Mouse (Mus musculus): ENCODE results near the gene Dvl1. TPM values are rescaled to one million over a fixed set of nuclear protein-coding genes. Genes with fewer than 3 reads are reported as not detected.

The Dvl1 gene
- total and polyA plus RNA-seq, 2 experiments from 2014 or later: 17.5 to 141 TPM

GRCm38 (mm10) chr4:155841651-155842270 is 5.4 kb upstream of the Dvl1 start:
- DNase-seq (ENCODE audit: low spot score): no peak
- H3K9ac ChIP-seq (replicated peaks; ENCODE audit: low read length, poor library complexity, severe bottlenecking): no peak overlapping the region
- no peak for TF ChIP-seq CTCF (IDR thresholded peaks at IDR 0.05)
- no peak for ATAC-seq (ENCODE audit: low FRiP score)
- H3K9me3 ChIP-seq (ENCODE audit: low read length): no peaks in the 10 kb centered on the region
- 42% methylated on average over 38 of the region's 38 CpGs for WGBS
- no peaks in the 10 kb centered on the region for H3K36me3 ChIP-seq (ENCODE audit: insufficient read depth, low read length)
- H3K27me3 ChIP-seq (ENCODE audit: insufficient read depth, low read length): peaks cover 7% of the 10 kb centered on the region
- H3K4me2 ChIP-seq (ENCODE audit: low read depth, low read length, poor library complexity, severe bottlenecking): peak overlapping the region; percentile 53; the same call in 1 of the 2 replicates
- no peak overlapping the region for H3K4me3 ChIP-seq (ENCODE audit: low read depth, low read length)
- H3K27ac ChIP-seq (ENCODE audit: low read depth, low read length): no peak overlapping the region
- H3K4me1 ChIP-seq (ENCODE audit: insufficient read depth, low read length): no peaks in the 10 kb centered on the region; the same call in 1 of the 2 replicates

- WGBS: 92% methylated on average over 5 of the region's 5 CpGs
- peaks cover 1% of the 10 kb centered on the region for H3K4me1 ChIP-seq (ENCODE audit: insufficient read depth, low read length)
- H3K27ac ChIP-seq (ENCODE audit: low read depth, low read length): no peak overlapping the region
- no peaks in the 10 kb centered on the region for H3K36me3 ChIP-seq (ENCODE audit: insufficient read depth, low read length)
- peaks cover 7% of the 10 kb centered on the region for H3K27me3 ChIP-seq (ENCODE audit: insufficient read depth, low read length)
- no peak for DNase-seq (ENCODE audit: low spot score)
- H3K9ac ChIP-seq (replicated peaks; ENCODE audit: low read length, poor library complexity, severe bottlenecking): no peak overlapping the region
- no peak overlapping the region for H3K4me3 ChIP-seq (ENCODE audit: low read depth, low read length)
- no peak for ATAC-seq (ENCODE audit: low FRiP score)
- TF ChIP-seq CTCF (IDR thresholded peaks at IDR 0.05): no peak
- H3K4me2 ChIP-seq (ENCODE audit: low read depth, low read length, poor library complexity, severe bottlenecking): no peak overlapping the region
- no peaks in the 10 kb centered on the region for H3K9me3 ChIP-seq (ENCODE audit: low read length)
These were observed 4.0 kb upstream of the Dvl1 start for GRCm38 (mm10) chr4:155843231-155843630.

GRCm38 (mm10) chr4:155847591-155848352 is 570 bp downstream of the Dvl1 start:
- no peak for TF ChIP-seq CTCF (IDR thresholded peaks at IDR 0.05)
- ATAC-seq (ENCODE audit: low FRiP score): peak; percentile 56
- peaks cover 17% of the 10 kb centered on the region for H3K4me1 ChIP-seq (ENCODE audit: insufficient read depth, low read length)

GRCm38 (mm10) chr4:155848434-155849095 is 1.4 kb downstream of the Dvl1 start:
- peak overlapping the region; percentile 95 for H3K4me2 ChIP-seq (ENCODE audit: low read depth, low read length, poor library complexity, severe bottlenecking)
- H3K27me3 ChIP-seq (ENCODE audit: insufficient read depth, low read length): no peaks in the 10 kb centered on the region
- peaks cover 17% of the 10 kb centered on the region for H3K4me1 ChIP-seq (ENCODE audit: insufficient read depth, low read length)
- H3K9ac ChIP-seq (replicated peaks; ENCODE audit: low read length, poor library complexity, severe bottlenecking): peak overlapping the region; percentile 86
- no peak for TF ChIP-seq CTCF (IDR thresholded peaks at IDR 0.05)
- no peaks in the 10 kb centered on the region for H3K9me3 ChIP-seq (ENCODE audit: low read length)
- 0 out of 2 replicates have a peak, but pooled peaks cover 3% of the 10 kb centered on the region for H3K36me3 ChIP-seq (ENCODE audit: insufficient read depth, low read length)
- no peak for ATAC-seq (ENCODE audit: low FRiP score)
- 56% methylated on average over 7 of the region's 7 CpGs for WGBS
- DNase-seq (ENCODE audit: low spot score): no peak
- H3K4me3 ChIP-seq (ENCODE audit: low read depth, low read length): peak overlapping the region; percentile 86
- H3K27ac ChIP-seq (ENCODE audit: low read depth, low read length): no peak overlapping the region

More at GRCm38 (mm10) chr4:155847591-155848352, 570 bp downstream of the Dvl1 start:
- Histone ChIP-seq H3K4me3 (ENCODE audit: low read depth, low read length) (peak overlapping the region; percentile 86), H3K27ac (ENCODE audit: low read depth, low read length) (peak overlapping the region; percentile 82), H3K27me3 (ENCODE audit: insufficient read depth, low read length) (no peaks in the 10 kb centered on the region), H3K9ac (replicated peaks; ENCODE audit: low read length, poor library complexity, severe bottlenecking) (peak overlapping the region; percentile 86), H3K4me2 (ENCODE audit: low read depth, low read length, poor library complexity, severe bottlenecking) (peak overlapping the region; percentile 95), H3K36me3 (ENCODE audit: insufficient read depth, low read length) (no peaks in the 10 kb centered on the region), H3K9me3 (ENCODE audit: low read length) (no peaks in the 10 kb centered on the region)
- no peak for DNase-seq (ENCODE audit: low spot score)
- under 1% methylated on average over 65 of the region's 69 CpGs for WGBS

GRCm38 (mm10) chr4:155849391-155849790 is 2.2 kb downstream of the Dvl1 start:
- H3K4me3 ChIP-seq (ENCODE audit: low read depth, low read length): peak overlapping the region; percentile 86; the same call in 1 of the 2 replicates
- DNase-seq (ENCODE audit: low spot score) (no peak), ATAC-seq (ENCODE audit: low FRiP score) (no peak)
- peaks cover 11% of the 10 kb centered on the region for H3K36me3 ChIP-seq (ENCODE audit: insufficient read depth, low read length)
- H3K4me1 ChIP-seq (ENCODE audit: insufficient read depth, low read length): peaks cover 17% of the 10 kb centered on the region
- 92% methylated on average over 2 of the region's 2 CpGs for WGBS
- peak overlapping the region; percentile 24; the same call in 1 of the 2 replicates for H3K4me2 ChIP-seq (ENCODE audit: low read depth, low read length, poor library complexity, severe bottlenecking)
- H3K9ac ChIP-seq (replicated peaks; ENCODE audit: low read length, poor library complexity, severe bottlenecking): no peak overlapping the region
- H3K9me3 ChIP-seq (ENCODE audit: low read length): no peaks in the 10 kb centered on the region
- no peaks in the 10 kb centered on the region for H3K27me3 ChIP-seq (ENCODE audit: insufficient read depth, low read length)
- H3K27ac ChIP-seq (ENCODE audit: low read depth, low read length): no peak overlapping the region
- no peak for TF ChIP-seq CTCF (IDR thresholded peaks at IDR 0.05)
